Mouse (Mus musculus): ENCODE measurements around the gene Bdnf. TPM values are rescaled to one million over a fixed set of nuclear protein-coding genes. Genes with fewer than 3 reads are reported as not detected.

Gene Bdnf
- total RNA-seq (2021): under 1 TPM; 0.28 to 0.31 TPM
- long read RNA-seq, experiment 1: 0 reads
- long read RNA-seq, experiment 2, partial matches to known transcripts: 0 of 2 reads
- long read RNA-seq, experiment 2, other reads (novel, unspliced or antisense): 0 of 2 reads

GRCm38 (mm10) chr2:109674532-109674931 lies at the start of gene Bdnf:
Gene Bdnf (plus strand): TSS chr2:109674700.
- no peak for DNase-seq (ENCODE audit: low spot score in 2 of 2)

GRCm38 (mm10) chr2:109626864-109627263 lies 47.6 kb upstream of the Bdnf start:
- DNase-seq (ENCODE audit: low spot score in 2 of 2): no peak

- no peak for DNase-seq (ENCODE audit: low spot score in 2 of 2)
These were observed 718 bp upstream of the Bdnf start for GRCm38 (mm10) chr2:109673509-109674455.

GRCm38 (mm10) chr2:109675051-109675450 lies 551 bp downstream of the Bdnf start:
- no peak for DNase-seq (ENCODE audit: low spot score in 2 of 2)

GRCm38 (mm10) chr2:109675973-109676617 lies 1.6 kb downstream of the Bdnf start:
- peak; percentile 15 to 22 for DNase-seq (ENCODE audit: low spot score in 2 of 2)

- DNase-seq (ENCODE audit: low spot score in 2 of 2): no peak
These were observed 2.1 kb downstream of the Bdnf start for GRCm38 (mm10) chr2:109676618-109676974.

GRCm38 (mm10) chr2:109677221-109678089 lies 3.0 kb downstream of the Bdnf start:
- DNase-seq (ENCODE audit: low spot score in 2 of 2): no peak

GRCm38 (mm10) chr2:109678090-109678409 lies 3.5 kb downstream of the Bdnf start:
- DNase-seq (ENCODE audit: low spot score in 2 of 2): no peak

- DNase-seq (ENCODE audit: low spot score in 2 of 2): no peak
These were observed 4.0 kb downstream of the Bdnf start for GRCm38 (mm10) chr2:109678454-109678853.

GRCm38 (mm10) chr2:109679446-109679845 lies 4.9 kb downstream of the Bdnf start:
- no peak for DNase-seq (ENCODE audit: low spot score in 2 of 2)

- DNase-seq (ENCODE audit: low spot score in 2 of 2): no peak
These were observed 6.6 kb downstream of the Bdnf start for GRCm38 (mm10) chr2:109681071-109681470.

- DNase-seq (ENCODE audit: low spot score in 2 of 2): no peak
These were observed 14.2 kb downstream of the Bdnf start for GRCm38 (mm10) chr2:109688661-109689060.

GRCm38 (mm10) chr2:109692266-109693177 lies 18.0 kb downstream of the Bdnf start:
- no peak for DNase-seq (ENCODE audit: low spot score in 2 of 2)

GRCm38 (mm10) chr2:109693178-109694115 lies 18.9 kb downstream of the Bdnf start:
- no peak for DNase-seq (ENCODE audit: low spot score in 2 of 2)

GRCm38 (mm10) chr2:109694116-109694837 lies 19.8 kb downstream of the Bdnf start:
- DNase-seq (ENCODE audit: low spot score in 2 of 2): no peak

- DNase-seq (ENCODE audit: low spot score in 2 of 2): peak in 1 of 2 experiments; percentile 14
These were observed 20.3 kb downstream of the Bdnf start for GRCm38 (mm10) chr2:109694838-109695225.

- no peak for DNase-seq (ENCODE audit: low spot score in 2 of 2)
These were observed 22.7 kb downstream of the Bdnf start for GRCm38 (mm10) chr2:109697151-109697550.

GRCm38 (mm10) chr2:109700291-109700690 lies 25.8 kb downstream of the Bdnf start:
- no peak for DNase-seq (ENCODE audit: low spot score in 2 of 2)

All from adrenal gland, postnatal 4 days (tissue).